Mouse (Mus musculus): ENCODE measurements around the gene Aars2. TPM values are rescaled to one million over a fixed set of nuclear protein-coding genes. Genes with fewer than 3 reads are reported as not detected.

The Aars2 gene
- total RNA-seq, 1 experiment from 2014 or later = 7.8 TPM

DNA sequence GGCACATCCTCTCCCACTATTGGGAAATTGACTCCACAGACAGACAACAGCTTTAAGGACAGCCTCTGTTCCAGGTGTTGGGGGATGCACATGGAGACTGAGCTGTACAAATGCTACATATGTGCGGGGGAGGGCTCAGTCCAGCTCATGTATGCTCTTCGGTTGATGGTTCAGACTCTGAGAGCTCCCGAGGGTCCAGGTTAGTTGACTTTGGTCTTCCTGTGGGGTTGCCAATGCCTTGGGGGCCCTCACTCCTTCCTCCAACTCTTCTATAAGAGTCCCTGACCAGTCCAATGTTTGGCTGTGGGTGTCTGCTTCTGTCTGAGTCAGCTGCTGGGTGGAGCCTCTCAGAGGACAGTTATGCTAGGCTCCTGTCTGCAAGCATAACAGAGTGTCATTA, 46.4 kb downstream of the Aars2 start:
- ATAC-seq (ENCODE audit: extremely low read depth, insufficient number of reproducible peaks, low FRiP score, poor library complexity, severe bottlenecking) = no peak

DNA sequence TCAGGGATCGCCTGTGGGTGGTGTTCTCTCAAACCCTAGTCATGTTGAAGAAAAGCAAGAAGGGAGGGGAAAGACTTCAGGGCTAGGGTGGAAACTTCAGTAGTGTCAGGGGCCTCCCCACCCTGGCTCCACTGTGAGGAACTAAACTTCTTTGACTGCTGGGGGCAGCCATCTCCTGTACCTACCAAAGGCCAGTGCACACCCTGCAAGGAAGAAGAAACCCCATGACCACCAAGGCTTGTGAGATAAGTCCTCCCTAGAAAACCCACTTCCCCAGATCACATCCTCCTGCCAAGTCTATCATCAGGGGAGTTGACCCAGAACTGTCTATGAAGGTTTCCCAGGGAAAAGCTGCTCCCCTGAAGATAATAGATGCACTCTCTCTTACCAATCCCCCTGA, 47.8 kb downstream of the Aars2 start:
- ATAC-seq (ENCODE audit: extremely low read depth, insufficient number of reproducible peaks, low FRiP score, poor library complexity, severe bottlenecking) = no peak

DNA sequence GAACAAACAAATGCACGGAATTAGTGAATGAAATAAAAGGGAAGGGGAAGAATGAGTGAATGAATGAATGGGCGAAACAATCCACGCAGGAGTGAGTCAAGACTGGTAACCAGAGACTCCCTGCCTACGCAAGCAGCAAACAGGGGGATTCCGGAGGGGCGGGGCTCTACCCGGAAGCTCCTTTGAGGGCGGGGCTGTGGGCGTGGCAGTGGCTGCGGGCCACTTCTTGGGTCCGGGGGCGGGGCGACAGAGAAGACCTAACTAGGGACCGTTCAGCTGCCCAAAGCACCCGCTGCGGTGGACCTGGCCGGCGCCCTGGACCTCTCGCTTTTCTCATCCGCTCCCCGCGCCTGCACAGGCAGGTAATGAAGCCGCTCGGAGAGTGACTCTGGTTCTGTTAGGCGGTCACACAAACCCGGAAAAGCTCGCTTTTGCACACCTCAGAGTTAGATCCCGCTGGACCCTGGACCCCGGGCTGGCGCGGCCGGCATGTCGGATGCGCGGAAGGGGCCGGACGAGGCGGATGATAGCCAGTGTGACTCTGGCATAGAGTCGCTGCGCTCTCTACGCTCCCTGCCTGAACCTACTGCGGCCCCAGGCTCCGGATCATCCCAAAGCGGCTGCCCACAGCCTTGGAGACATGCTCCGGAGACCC, 48.9 kb downstream of the Aars2 start, which contains the start of gene Nfkbie:
TSS of gene Nfkbie (plus strand) at position 252 of the 655 bp plus-strand sequence.
- ATAC-seq (ENCODE audit: extremely low read depth, insufficient number of reproducible peaks, low FRiP score, poor library complexity, severe bottlenecking) = peak; percentile 66

DNA sequence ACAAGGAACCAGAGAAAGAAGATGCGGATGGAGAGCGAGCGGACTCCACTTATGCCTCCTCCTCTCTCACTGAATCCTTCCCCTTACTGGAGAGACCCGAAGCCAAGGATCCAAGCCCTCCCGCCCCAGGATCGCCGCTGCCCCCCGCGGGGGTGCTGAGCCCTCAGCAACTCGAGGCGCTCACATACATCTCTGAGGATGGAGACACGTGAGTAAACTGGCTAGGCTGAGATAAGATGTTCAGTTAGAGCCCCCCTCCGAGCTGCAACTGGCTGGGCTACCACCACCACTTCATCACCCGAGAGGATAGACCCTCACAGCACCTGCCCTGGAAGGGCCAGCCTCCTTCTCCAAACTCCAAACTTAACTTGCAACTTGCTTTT, 49.5 kb downstream of the Aars2 start:
- ATAC-seq (ENCODE audit: extremely low read depth, insufficient number of reproducible peaks, low FRiP score, poor library complexity, severe bottlenecking) = no peak

DNA sequence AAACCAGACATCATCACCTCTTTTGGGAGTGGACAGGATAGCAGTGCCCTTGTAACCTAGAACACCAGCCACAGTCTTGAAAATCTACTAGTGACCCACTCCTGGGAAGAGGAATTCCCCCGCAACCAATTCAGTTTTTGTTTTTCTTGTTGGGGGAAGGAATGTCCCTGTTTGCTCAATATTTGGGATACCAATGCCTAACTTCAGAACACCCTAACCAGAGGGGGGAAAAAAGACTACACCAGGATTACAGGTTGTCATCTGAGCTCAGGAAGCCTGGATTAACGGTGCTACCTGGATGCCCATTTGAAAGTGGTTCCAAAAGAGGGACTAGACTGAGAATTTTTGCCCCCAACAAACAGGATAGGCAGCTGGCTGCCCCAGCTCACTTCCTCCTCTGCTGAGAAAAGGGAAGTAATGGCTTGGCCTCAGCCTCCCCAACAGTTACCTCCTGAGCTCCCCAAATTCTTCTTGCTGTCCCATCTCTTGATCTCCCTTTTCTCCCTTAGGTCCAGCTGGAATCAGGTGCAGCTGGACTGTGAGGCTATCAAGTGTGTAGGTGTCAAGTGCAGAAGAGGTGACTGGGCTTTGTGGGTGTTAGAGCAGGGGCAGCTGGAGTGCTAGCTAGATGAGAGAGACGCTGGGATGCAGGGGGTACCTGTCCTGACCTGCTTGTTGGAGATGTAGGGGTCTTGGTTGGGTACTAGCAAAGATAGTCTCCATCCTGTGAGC, 50.0 kb downstream of the Aars2 start:
- peak; percentile 35 for ATAC-seq (ENCODE audit: extremely low read depth, insufficient number of reproducible peaks, low FRiP score, poor library complexity, severe bottlenecking)

DNA sequence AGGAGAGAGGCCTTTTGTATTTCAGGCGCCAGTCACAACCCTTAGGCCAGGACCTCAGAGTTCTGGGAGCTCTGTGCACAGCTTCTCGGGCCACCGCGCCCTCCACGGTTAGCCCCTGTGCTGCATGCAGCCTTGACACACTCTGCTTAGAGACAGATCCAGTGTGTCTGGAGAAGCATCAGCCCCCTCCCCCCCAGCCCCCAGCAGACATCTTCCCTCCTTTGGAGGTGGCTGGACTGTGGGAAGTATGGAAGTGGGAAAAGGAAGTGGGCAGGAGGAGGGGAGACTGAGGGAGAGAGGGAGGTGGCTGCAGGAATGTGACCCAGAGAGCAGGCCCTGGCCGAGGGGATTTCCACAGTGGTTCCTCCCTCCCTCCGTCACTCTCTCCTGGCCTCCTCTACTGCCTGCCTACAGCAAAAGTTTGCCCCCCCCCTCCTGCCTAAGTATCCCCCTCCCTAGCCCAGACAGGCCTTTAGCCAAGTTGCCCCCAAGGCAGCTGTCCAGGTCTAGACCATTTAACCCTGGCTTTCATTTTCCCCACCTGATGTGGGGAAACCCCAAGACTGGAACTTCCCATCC, 50.7 kb downstream of the Aars2 start:
- no peak for ATAC-seq (ENCODE audit: extremely low read depth, insufficient number of reproducible peaks, low FRiP score, poor library complexity, severe bottlenecking)

DNA sequence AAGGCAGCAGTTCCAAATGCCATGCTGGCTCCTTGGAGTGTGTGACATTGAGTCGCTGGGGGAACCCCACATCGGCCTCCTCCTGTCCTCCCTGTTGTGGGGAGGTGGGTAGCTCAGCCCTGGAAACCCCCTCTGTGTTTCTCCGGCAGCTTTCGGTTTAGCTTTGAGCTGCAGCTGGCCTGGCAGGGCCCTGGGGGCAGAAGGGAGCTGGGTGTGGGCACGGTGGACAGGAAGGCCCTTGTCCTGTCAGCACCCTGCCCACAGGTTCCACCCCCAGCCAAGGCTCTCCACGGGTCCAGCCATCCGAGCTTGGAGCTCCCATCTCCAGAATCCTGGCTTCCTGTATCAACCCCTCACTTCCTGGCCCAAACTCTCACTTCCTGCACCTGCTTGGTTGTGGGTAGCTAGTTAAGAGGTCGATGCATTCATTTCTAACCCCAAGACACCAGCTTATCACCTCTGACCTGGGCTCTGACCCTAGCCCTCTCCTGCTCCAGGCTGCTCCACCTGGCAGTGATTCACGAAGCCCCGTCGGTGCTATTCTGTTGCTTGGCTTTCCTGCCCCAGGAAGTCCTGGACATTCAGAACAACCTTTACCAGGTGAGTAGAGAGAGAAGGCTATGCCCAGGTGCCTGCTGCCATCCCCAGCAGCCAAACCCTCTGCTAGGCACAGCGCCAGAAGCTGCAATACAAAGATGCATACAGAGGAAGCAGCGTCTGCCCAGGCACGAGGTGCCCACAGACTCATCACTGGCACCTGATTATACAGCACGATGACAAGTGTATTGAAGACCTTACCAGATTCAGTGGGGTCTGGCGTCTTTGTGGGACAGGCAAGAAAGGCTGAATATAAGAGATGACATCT, 51.6 kb downstream of the Aars2 start:
- ATAC-seq (ENCODE audit: extremely low read depth, insufficient number of reproducible peaks, low FRiP score, poor library complexity, severe bottlenecking) = peak; percentile 14; the same call in 1 of the 2 replicates

DNA sequence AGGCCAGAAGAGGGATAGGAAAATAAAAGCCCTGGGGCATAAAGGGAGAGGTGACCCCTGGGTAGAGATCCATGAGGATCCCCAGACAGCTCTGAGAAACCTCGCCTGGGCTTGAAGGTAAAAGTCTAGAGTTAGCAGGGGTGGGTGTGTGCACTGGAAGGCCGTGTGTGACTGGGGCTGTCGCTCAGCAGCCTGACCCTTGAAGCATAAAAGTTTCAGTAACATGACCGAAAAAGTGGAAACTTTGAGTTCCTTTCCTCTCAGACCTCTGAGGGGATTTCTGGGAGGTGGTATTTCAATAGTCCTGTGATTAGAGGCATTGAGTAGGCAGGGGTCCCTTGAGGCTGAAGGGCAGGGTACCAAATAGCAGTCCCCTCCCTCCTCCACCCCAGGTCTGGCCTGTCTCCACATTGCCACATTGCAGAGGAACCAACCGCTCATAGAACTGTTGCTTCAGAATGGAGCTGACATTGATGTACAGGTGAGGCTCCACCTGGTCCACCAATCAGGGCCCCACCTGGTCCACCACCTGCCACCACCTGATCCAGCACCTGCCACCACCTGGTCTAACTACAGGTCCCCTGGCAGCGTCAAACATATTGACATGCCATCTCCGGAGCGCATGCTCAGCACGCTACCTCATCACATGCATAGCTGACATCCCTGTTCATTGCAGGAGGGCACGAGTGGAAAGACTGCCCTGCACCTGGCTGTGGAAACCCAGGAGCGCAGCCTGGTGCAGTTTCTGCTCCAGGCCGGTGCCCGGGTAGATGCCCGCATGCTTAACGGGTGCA, 53.3 kb downstream of the Aars2 start:
- no peak for ATAC-seq (ENCODE audit: extremely low read depth, insufficient number of reproducible peaks, low FRiP score, poor library complexity, severe bottlenecking)

DNA sequence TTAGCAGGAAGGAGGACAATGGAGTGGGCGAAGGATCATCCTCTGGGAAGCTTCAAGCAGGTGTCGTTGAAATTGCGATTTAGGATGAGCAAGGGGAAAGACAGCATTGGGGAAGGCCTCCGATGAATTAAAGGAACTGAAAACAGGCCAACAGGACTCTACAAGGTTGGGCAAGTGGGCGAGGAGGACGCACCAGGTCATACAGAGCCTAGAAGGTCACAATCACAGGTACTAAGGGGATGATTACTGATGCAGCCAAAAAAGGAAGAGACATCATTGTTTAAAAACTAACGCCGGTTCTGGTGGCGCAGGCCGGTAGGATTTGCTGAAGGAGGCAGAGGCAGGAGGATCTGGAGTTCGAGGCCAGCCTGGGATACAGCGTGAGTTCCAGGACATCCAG, 56.6 kb downstream of the Aars2 start:
- no peak for ATAC-seq (ENCODE audit: extremely low read depth, insufficient number of reproducible peaks, low FRiP score, poor library complexity, severe bottlenecking)

DNA sequence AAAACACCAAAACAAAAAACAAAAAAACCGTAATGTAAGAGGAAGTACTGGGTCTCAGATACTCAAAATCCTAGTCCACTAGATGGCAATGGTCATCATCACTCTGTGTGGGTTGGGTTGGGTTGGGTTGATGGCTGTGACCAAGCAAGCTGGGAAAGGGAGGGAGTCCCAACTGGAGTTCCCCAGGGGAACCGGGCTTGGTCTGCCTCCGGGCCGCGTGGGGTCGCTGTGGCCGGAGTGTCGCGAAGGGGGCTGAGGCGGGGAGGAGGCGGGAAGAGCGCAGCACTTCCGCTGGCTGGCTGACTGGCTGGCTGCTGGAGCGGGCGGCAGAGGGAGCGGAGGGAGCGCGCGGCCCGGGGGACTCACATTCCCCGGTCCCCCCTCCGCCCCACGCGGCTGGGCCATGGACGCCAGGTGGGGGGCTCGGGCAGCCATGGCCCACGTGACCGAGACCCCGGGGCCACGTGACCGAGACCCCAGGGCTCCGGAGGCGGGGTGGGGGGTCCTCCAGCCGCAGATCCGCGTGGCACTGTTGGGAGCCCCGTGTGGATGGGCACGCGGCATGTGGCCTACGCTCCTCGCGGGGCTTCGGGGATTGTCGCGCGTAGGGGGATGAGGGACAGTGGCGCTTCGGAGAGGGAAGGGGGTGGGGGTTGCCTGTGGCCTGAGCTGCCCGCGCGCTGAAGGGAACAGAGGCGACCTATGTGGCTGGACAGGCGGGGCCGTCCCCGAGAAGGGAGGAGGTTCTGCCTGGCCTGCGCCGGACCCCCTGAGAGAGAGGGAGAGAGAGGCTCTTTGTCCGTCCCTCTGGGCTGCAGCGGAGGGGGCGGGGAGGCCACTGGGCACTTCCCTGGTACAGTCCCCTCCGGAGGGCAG, 57.3 kb downstream of the Aars2 start, which contains the start of gene Slc35b2:
TSS of gene Slc35b2 (plus strand) at position 220 of the 876 bp plus-strand sequence.
- ATAC-seq (ENCODE audit: extremely low read depth, insufficient number of reproducible peaks, low FRiP score, poor library complexity, severe bottlenecking) = peak; percentile 73

DNA sequence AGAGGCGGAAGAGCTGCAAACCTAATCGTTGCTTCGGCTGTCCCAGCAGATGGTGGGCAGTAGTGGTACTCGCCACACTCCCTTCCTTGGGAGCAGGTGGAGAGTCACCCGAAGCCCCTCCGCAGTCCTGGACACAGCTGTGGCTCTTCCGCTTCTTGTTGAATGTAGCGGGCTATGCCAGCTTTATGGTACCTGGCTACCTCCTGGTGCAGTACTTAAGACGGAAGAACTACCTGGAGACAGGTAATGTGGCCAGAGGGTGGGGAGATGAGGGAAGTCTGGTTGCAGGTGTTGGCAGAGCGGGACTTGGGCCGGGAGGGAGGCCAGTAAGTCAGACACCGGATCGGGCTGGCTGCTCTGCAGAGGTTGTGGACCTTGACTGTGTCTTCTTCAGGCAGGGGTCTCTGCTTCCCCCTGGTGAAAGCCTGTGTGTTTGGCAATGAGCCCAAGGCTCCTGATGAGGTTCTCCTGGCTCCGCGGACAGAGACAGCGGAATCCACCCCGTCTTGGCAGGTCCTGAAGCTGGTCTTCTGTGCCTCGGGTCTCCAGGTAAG, 58.0 kb downstream of the Aars2 start:
- no peak for ATAC-seq (ENCODE audit: extremely low read depth, insufficient number of reproducible peaks, low FRiP score, poor library complexity, severe bottlenecking)

DNA sequence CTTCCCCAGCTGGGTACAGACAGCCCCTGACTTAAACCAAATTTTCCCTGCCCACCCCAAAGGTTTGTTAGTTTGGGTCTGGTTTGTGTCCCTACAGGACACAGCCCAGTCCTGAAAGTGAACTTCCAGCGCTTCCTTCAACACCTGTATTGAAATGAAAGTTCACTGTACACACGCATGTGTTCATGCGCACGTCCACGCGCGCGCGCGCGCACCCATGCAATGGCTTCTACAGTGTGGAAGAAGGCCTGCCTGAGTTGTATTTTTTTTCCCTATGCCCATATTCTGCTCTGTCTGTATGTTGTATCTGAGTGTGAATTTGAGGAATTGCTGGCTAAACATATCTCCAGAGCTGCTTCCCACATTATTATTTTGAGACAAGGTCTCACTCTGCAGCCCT, 58.5 kb downstream of the Aars2 start:
- no peak for ATAC-seq (ENCODE audit: extremely low read depth, insufficient number of reproducible peaks, low FRiP score, poor library complexity, severe bottlenecking)

DNA sequence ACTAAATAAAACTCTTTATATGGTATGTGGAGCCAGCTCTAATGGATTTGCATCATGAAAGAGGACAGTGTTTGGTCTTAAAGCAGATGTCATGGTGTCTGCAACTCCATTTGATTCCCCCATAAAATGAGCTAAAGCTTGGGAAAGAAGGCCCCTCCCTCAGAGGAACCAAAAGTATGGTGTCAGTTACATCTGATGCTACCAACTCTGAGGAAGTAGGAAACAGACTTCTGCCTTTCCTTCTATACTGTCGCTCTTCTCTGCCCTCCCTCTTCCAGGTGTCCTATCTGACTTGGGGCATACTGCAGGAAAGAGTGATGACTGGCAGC, 59.4 kb downstream of the Aars2 start:
- no peak for ATAC-seq (ENCODE audit: extremely low read depth, insufficient number of reproducible peaks, low FRiP score, poor library complexity, severe bottlenecking)

DNA sequence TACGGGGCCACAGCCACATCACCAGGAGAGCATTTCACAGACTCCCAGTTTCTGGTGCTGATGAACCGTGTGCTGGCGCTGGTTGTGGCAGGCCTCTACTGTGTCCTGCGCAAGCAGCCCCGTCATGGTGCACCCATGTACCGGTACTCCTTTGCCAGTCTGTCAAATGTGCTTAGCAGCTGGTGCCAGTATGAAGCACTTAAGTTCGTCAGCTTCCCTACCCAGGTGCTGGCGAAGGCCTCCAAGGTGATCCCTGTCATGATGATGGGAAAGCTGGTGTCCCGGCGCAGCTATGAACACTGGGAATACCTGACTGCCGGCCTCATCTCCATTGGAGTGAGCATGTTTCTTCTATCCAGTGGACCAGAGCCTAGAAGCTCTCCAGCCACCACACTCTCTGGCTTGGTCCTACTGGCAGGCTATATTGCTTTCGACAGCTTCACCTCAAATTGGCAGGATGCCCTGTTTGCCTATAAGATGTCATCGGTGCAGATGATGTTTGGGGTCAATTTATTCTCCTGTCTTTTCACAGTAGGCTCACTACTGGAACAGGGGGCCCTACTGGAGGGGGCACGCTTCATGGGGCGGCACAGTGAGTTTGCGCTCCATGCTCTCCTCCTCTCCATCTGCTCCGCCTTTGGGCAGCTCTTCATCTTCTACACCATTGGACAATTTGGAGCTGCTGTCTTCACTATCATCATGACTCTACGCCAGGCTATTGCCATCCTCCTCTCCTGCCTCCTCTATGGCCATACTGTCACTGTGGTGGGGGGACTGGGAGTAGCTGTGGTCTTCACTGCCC, 59.9 kb downstream of the Aars2 start:
- no peak for ATAC-seq (ENCODE audit: extremely low read depth, insufficient number of reproducible peaks, low FRiP score, poor library complexity, severe bottlenecking)

DNA sequence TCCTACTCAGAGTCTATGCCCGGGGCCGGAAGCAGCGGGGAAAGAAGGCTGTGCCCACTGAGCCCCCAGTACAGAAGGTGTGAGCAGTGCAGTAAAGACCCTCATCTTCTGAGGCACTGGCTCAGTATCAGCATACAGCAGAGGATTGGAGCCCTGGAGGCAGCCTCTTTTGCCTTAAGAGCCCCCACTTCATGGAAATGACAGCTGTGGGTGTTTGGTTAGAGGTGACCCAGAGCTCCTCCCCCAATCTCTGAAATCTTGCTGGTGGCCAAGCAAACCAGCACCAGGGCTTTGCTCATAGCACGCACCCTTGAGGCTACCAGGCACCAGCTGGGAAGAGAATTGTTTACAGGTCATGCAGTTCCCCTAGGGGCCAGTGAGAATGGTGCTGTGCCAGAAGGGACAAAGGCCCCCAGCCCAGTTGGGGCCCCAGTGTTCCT, 60.5 kb downstream of the Aars2 start:
- no peak for ATAC-seq (ENCODE audit: extremely low read depth, insufficient number of reproducible peaks, low FRiP score, poor library complexity, severe bottlenecking)

DNA sequence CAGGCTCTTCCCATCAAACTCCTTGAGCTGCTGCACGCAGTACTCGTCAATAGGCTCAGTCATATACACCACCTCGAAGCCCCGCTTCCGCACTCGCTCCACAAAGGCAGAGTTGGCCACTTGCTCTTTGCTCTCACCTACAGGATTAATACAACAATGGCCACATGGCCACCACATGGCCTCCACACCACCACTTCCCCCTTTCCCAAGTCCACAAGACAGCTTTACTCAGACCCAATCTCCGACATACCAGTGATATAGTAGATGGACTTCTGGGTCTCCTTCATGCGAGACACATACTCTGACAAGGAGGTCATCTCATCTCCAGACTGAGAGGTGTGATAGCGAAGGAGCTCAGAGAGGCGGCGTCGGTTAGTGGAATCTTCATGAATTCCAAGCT, 62.3 kb downstream of the Aars2 start:
- ATAC-seq (ENCODE audit: extremely low read depth, insufficient number of reproducible peaks, low FRiP score, poor library complexity, severe bottlenecking) = no peak

DNA sequence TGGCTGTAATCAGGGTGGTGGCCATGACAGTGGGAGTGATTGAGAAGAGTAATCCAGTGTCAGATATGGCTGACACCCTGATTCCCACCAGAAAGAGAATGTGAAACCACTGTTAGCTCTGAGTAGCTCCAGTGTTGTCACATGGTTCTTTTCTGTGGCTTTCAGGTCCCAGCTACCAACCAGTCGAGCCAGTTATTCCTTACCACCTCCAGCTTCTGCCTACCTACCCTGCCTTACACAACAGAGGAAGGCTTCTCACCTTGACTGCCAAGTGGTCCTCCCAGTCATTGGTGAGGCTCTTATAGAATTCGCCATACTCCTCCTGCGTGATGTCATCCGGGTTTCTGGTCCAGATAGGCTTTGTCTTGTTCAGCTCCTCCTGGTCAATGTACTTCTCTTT, 63.4 kb downstream of the Aars2 start:
- ATAC-seq (ENCODE audit: extremely low read depth, insufficient number of reproducible peaks, low FRiP score, poor library complexity, severe bottlenecking) = no peak
